Mouse (Mus musculus): Measurements from ENCODE around the gene Bnip2. TPM values are rescaled to one million over a fixed set of nuclear protein-coding genes. Genes with fewer than 3 reads are reported as not detected.
A peak's percentile ranks its signal among the peaks of the same experiment; 100 is the strongest.

The Bnip2 gene
- polyA plus RNA-seq, 1 experiment from 2014 or later = 65.6 TPM

- Histone ChIP-seq H3K9me3 (ENCODE audit: control insufficient read depth, low read length) (no peaks in the 10 kb centered on the region), H3K4me3 (ENCODE audit: low read depth, low read length) (no peak overlapping the region), H3K36me3 (ENCODE audit: control insufficient read depth, insufficient read depth, low read length) (peaks cover 27% of the 10 kb centered on the region), H3K9ac (ENCODE audit: low read length) (no peak overlapping the region), H3K4me2 (replicated peaks; ENCODE audit: low read depth) (no peak overlapping the region), H3K4me1 (replicated peaks; ENCODE audit: control insufficient read depth, insufficient read depth) (no peaks in the 10 kb centered on the region), H3K27me3 (ENCODE audit: control insufficient read depth, insufficient read depth, low read length) (no peaks in the 10 kb centered on the region), H3K27ac (replicated peaks) (no peak overlapping the region)
- DNase-seq (ENCODE audit: low spot score) = no peak
- WGBS = 81% methylated on average over 5 of the region's 5 CpGs
- ATAC-seq (ENCODE audit: low FRiP score, low TSS enrichment) = no peak
- TF ChIP-seq EP300 (optimal IDR thresholded peaks at IDR 0.05) (no peak), CTCF (IDR thresholded peaks at IDR 0.05; ENCODE audit: low read depth) (no peak)
Observed at GRCm38 (mm10) chr9:70006984-70007383, 17.7 kb downstream of the Bnip2 start.

GRCm38 (mm10) chr9:70007506-70008248 is 18.4 kb downstream of the Bnip2 start:
- no peaks in the 10 kb centered on the region for H3K4me1 ChIP-seq (replicated peaks; ENCODE audit: control insufficient read depth, insufficient read depth)
- no peak for TF ChIP-seq EP300 (optimal IDR thresholded peaks at IDR 0.05)
- H3K27me3 ChIP-seq (ENCODE audit: control insufficient read depth, insufficient read depth, low read length) = no peaks in the 10 kb centered on the region
- no peak overlapping the region for H3K27ac ChIP-seq (replicated peaks)
- H3K4me2 ChIP-seq (replicated peaks; ENCODE audit: low read depth) = no peak overlapping the region
- H3K36me3 ChIP-seq (ENCODE audit: control insufficient read depth, insufficient read depth, low read length) = peaks cover 24% of the 10 kb centered on the region
- no peak for ATAC-seq (ENCODE audit: low FRiP score, low TSS enrichment)
- no peak for DNase-seq (ENCODE audit: low spot score)
- H3K9me3 ChIP-seq (ENCODE audit: control insufficient read depth, low read length) = no peaks in the 10 kb centered on the region
- H3K4me3 ChIP-seq (ENCODE audit: low read depth, low read length) = no peak overlapping the region
- WGBS = 85% methylated on average over 14 of the region's 14 CpGs
- H3K9ac ChIP-seq (ENCODE audit: low read length) = no peak overlapping the region

- no peaks in the 10 kb centered on the region for H3K27me3 ChIP-seq (ENCODE audit: control insufficient read depth, insufficient read depth, low read length)
- no peaks in the 10 kb centered on the region for H3K9me3 ChIP-seq (ENCODE audit: control insufficient read depth, low read length)
- no peak overlapping the region for H3K4me2 ChIP-seq (replicated peaks; ENCODE audit: low read depth)
- H3K4me3 ChIP-seq (ENCODE audit: low read depth, low read length) = no peak overlapping the region
- TF ChIP-seq EP300 (optimal IDR thresholded peaks at IDR 0.05) (no peak), CTCF (IDR thresholded peaks at IDR 0.05; ENCODE audit: low read depth) (no peak)
- H3K9ac ChIP-seq (ENCODE audit: low read length) = no peak overlapping the region
- H3K27ac ChIP-seq (replicated peaks) = no peak overlapping the region
- peaks cover 19% of the 10 kb centered on the region; the same call in 1 of the 2 replicates for H3K36me3 ChIP-seq (ENCODE audit: control insufficient read depth, insufficient read depth, low read length)
- 77% methylated on average over 8 of the region's 8 CpGs for WGBS
- H3K4me1 ChIP-seq (replicated peaks; ENCODE audit: control insufficient read depth, insufficient read depth) = no peaks in the 10 kb centered on the region
- DNase-seq (ENCODE audit: low spot score) (no peak), ATAC-seq (ENCODE audit: low FRiP score, low TSS enrichment) (peak; percentile 19; the same call in 1 of the 2 replicates)
Observed at GRCm38 (mm10) chr9:70009754-70010304, 20.6 kb downstream of the Bnip2 start.

- WGBS = 82% methylated on average over 5 of the region's 5 CpGs
- no peaks in the 10 kb centered on the region for H3K9me3 ChIP-seq (ENCODE audit: control insufficient read depth, low read length)
- no peak overlapping the region for H3K27ac ChIP-seq (replicated peaks)
- TF ChIP-seq CTCF (IDR thresholded peaks at IDR 0.05; ENCODE audit: low read depth) (no peak), EP300 (optimal IDR thresholded peaks at IDR 0.05) (no peak)
- no peak overlapping the region for H3K9ac ChIP-seq (ENCODE audit: low read length)
- H3K36me3 ChIP-seq (ENCODE audit: control insufficient read depth, insufficient read depth, low read length) = peaks cover 19% of the 10 kb centered on the region; the same call in 1 of the 2 replicates
- H3K4me2 ChIP-seq (replicated peaks; ENCODE audit: low read depth) = no peak overlapping the region
- H3K27me3 ChIP-seq (ENCODE audit: control insufficient read depth, insufficient read depth, low read length) = no peaks in the 10 kb centered on the region
- H3K4me1 ChIP-seq (replicated peaks; ENCODE audit: control insufficient read depth, insufficient read depth) = no peaks in the 10 kb centered on the region
- ATAC-seq (ENCODE audit: low FRiP score, low TSS enrichment) (peak; percentile 56; the same call in 1 of the 2 replicates), DNase-seq (ENCODE audit: low spot score) (no peak)
- H3K4me3 ChIP-seq (ENCODE audit: low read depth, low read length) = no peak overlapping the region
Observed at GRCm38 (mm10) chr9:70010781-70011473, 21.7 kb downstream of the Bnip2 start.

GRCm38 (mm10) chr9:70011537-70012407 is 22.5 kb downstream of the Bnip2 start:
- Histone ChIP-seq H3K9ac (ENCODE audit: low read length) (peak overlapping the region; percentile 94), H3K4me2 (replicated peaks; ENCODE audit: low read depth) (peak overlapping the region; percentile 72), H3K27ac (replicated peaks) (peak overlapping the region; percentile 95), H3K36me3 (ENCODE audit: control insufficient read depth, insufficient read depth, low read length) (peaks cover 19% of the 10 kb centered on the region; the same call in 1 of the 2 replicates), H3K27me3 (ENCODE audit: control insufficient read depth, insufficient read depth, low read length) (no peaks in the 10 kb centered on the region), H3K9me3 (ENCODE audit: control insufficient read depth, low read length) (no peaks in the 10 kb centered on the region), H3K4me3 (ENCODE audit: low read depth, low read length) (peak overlapping the region; percentile 95), H3K4me1 (replicated peaks; ENCODE audit: control insufficient read depth, insufficient read depth) (no peaks in the 10 kb centered on the region)
- no peak for DNase-seq (ENCODE audit: low spot score)
- ATAC-seq (ENCODE audit: low FRiP score, low TSS enrichment) = no peak
- WGBS = 60% methylated on average over 14 of the region's 14 CpGs
- TF ChIP-seq CTCF (IDR thresholded peaks at IDR 0.05; ENCODE audit: low read depth) (no peak), EP300 (optimal IDR thresholded peaks at IDR 0.05) (no peak)

Data from stomach, postnatal 0 days (tissue).